Mouse (Mus musculus): Measurements from ENCODE around the gene Stra8. TPM values are rescaled to one million over a fixed set of nuclear protein-coding genes. Genes with fewer than 3 reads are reported as not detected.

Stra8 gene
- polyA plus RNA-seq, 1 experiment from 2014 or later, result not detected

- no peak overlapping the region for H3K4me3 ChIP-seq (ENCODE audit: low read depth, low read length)
Observed at GRCm38 (mm10) chr6:34942446-34942845, 22.5 kb downstream of the Stra8 start.

GRCm38 (mm10) chr6:34943499-34943898, 23.5 kb downstream of the Stra8 start:
- H3K36me3 ChIP-seq (ENCODE audit: control insufficient read depth, insufficient read depth, low read length), result no peaks in the 10 kb centered on the region
- ATAC-seq (ENCODE audit: low read depth), result no peak
- WGBS, result 79% methylated on average over 5 of the region's 5 CpGs

More at GRCm38 (mm10) chr6:34942446-34942845, 22.5 kb downstream of the Stra8 start:
- no peak overlapping the region for H3K4me2 ChIP-seq (ENCODE audit: low read depth, low read length)
- H3K36me3 ChIP-seq (ENCODE audit: control insufficient read depth, insufficient read depth, low read length), result no peaks in the 10 kb centered on the region
- H3K4me1 ChIP-seq (ENCODE audit: control insufficient read depth, insufficient read depth, low read length), result no peaks in the 10 kb centered on the region
- no peaks in the 10 kb centered on the region for H3K9me3 ChIP-seq (ENCODE audit: control insufficient read depth, low read length)
- no peak overlapping the region for H3K27ac ChIP-seq (ENCODE audit: low read depth, low read length)
- WGBS, result 91% methylated on average over 9 of the region's 9 CpGs
- H3K27me3 ChIP-seq (ENCODE audit: control insufficient read depth, insufficient read depth, low read length), result no peaks in the 10 kb centered on the region
- no peak overlapping the region for H3K9ac ChIP-seq (replicated peaks; ENCODE audit: low read depth, low read length)
- no peak for ATAC-seq (ENCODE audit: low read depth)

GRCm38 (mm10) chr6:34946486-34947079, 26.6 kb downstream of the Stra8 start:
- Histone ChIP-seq H3K9ac (replicated peaks; ENCODE audit: low read depth, low read length) (no peak overlapping the region), H3K9me3 (ENCODE audit: control insufficient read depth, low read length) (no peaks in the 10 kb centered on the region), H3K4me1 (ENCODE audit: control insufficient read depth, insufficient read depth, low read length) (no peaks in the 10 kb centered on the region), H3K4me3 (ENCODE audit: low read depth, low read length) (no peak overlapping the region), H3K27me3 (ENCODE audit: control insufficient read depth, insufficient read depth, low read length) (no peaks in the 10 kb centered on the region), H3K36me3 (ENCODE audit: control insufficient read depth, insufficient read depth, low read length) (no peaks in the 10 kb centered on the region), H3K4me2 (ENCODE audit: low read depth, low read length) (no peak overlapping the region), H3K27ac (ENCODE audit: low read depth, low read length) (no peak overlapping the region)
- 86% methylated on average over 1 of the region's 1 CpGs for WGBS
- no peak for ATAC-seq (ENCODE audit: low read depth)

More at GRCm38 (mm10) chr6:34943499-34943898, 23.5 kb downstream of the Stra8 start:
- no peak overlapping the region for H3K4me3 ChIP-seq (ENCODE audit: low read depth, low read length)
- H3K4me1 ChIP-seq (ENCODE audit: control insufficient read depth, insufficient read depth, low read length), result no peaks in the 10 kb centered on the region
- H3K4me2 ChIP-seq (ENCODE audit: low read depth, low read length), result no peak overlapping the region
- H3K27ac ChIP-seq (ENCODE audit: low read depth, low read length), result no peak overlapping the region
- H3K27me3 ChIP-seq (ENCODE audit: control insufficient read depth, insufficient read depth, low read length), result no peaks in the 10 kb centered on the region
- no peak overlapping the region for H3K9ac ChIP-seq (replicated peaks; ENCODE audit: low read depth, low read length)
- no peaks in the 10 kb centered on the region for H3K9me3 ChIP-seq (ENCODE audit: control insufficient read depth, low read length)

- Histone ChIP-seq H3K9me3 (ENCODE audit: control insufficient read depth, low read length) (no peaks in the 10 kb centered on the region), H3K4me3 (ENCODE audit: low read depth, low read length) (peak overlapping the region; percentile 7; the same call in 1 of the 2 replicates), H3K9ac (replicated peaks; ENCODE audit: low read depth, low read length) (no peak overlapping the region), H3K36me3 (ENCODE audit: control insufficient read depth, insufficient read depth, low read length) (no peaks in the 10 kb centered on the region), H3K4me1 (ENCODE audit: control insufficient read depth, insufficient read depth, low read length) (no peaks in the 10 kb centered on the region), H3K27me3 (ENCODE audit: control insufficient read depth, insufficient read depth, low read length) (no peaks in the 10 kb centered on the region), H3K27ac (ENCODE audit: low read depth, low read length) (no peak overlapping the region), H3K4me2 (ENCODE audit: low read depth, low read length) (peak overlapping the region; percentile 27; the same call in 1 of the 2 replicates)
- 27% methylated on average over 11 of the region's 11 CpGs for WGBS
- no peak for ATAC-seq (ENCODE audit: low read depth)
Observed at GRCm38 (mm10) chr6:34948461-34948860, 28.5 kb downstream of the Stra8 start.

GRCm38 (mm10) chr6:34951518-34951917, 31.6 kb downstream of the Stra8 start:
- ATAC-seq (ENCODE audit: low read depth), result no peak
- H3K9ac ChIP-seq (replicated peaks; ENCODE audit: low read depth, low read length), result no peak overlapping the region
- H3K4me1 ChIP-seq (ENCODE audit: control insufficient read depth, insufficient read depth, low read length), result no peaks in the 10 kb centered on the region
- H3K9me3 ChIP-seq (ENCODE audit: control insufficient read depth, low read length), result no peaks in the 10 kb centered on the region
- no peak overlapping the region for H3K4me3 ChIP-seq (ENCODE audit: low read depth, low read length)
- H3K27ac ChIP-seq (ENCODE audit: low read depth, low read length), result no peak overlapping the region
- no peak overlapping the region for H3K4me2 ChIP-seq (ENCODE audit: low read depth, low read length)
- WGBS, result 92% methylated on average over 7 of the region's 7 CpGs
- no peaks in the 10 kb centered on the region for H3K36me3 ChIP-seq (ENCODE audit: control insufficient read depth, insufficient read depth, low read length)
- H3K27me3 ChIP-seq (ENCODE audit: control insufficient read depth, insufficient read depth, low read length), result no peaks in the 10 kb centered on the region

GRCm38 (mm10) chr6:34951956-34952667, 32.1 kb downstream of the Stra8 start:
- Histone ChIP-seq H3K9ac (replicated peaks; ENCODE audit: low read depth, low read length) (no peak overlapping the region), H3K4me1 (ENCODE audit: control insufficient read depth, insufficient read depth, low read length) (no peaks in the 10 kb centered on the region), H3K9me3 (ENCODE audit: control insufficient read depth, low read length) (no peaks in the 10 kb centered on the region), H3K4me3 (ENCODE audit: low read depth, low read length) (no peak overlapping the region), H3K27me3 (ENCODE audit: control insufficient read depth, insufficient read depth, low read length) (no peaks in the 10 kb centered on the region), H3K4me2 (ENCODE audit: low read depth, low read length) (no peak overlapping the region), H3K36me3 (ENCODE audit: control insufficient read depth, insufficient read depth, low read length) (no peaks in the 10 kb centered on the region), H3K27ac (ENCODE audit: low read depth, low read length) (no peak overlapping the region)
- WGBS, result 81% methylated on average over 7 of the region's 7 CpGs
- ATAC-seq (ENCODE audit: low read depth), result no peak

GRCm38 (mm10) chr6:34954926-34955861, 35.2 kb downstream of the Stra8 start:
- H3K9me3 ChIP-seq (ENCODE audit: control insufficient read depth, low read length), result no peaks in the 10 kb centered on the region
- H3K9ac ChIP-seq (replicated peaks; ENCODE audit: low read depth, low read length), result no peak overlapping the region
- 55% methylated on average over 18 of the region's 18 CpGs for WGBS
- H3K4me1 ChIP-seq (ENCODE audit: control insufficient read depth, insufficient read depth, low read length), result no peaks in the 10 kb centered on the region
- no peaks in the 10 kb centered on the region for H3K27me3 ChIP-seq (ENCODE audit: control insufficient read depth, insufficient read depth, low read length)
- H3K27ac ChIP-seq (ENCODE audit: low read depth, low read length), result no peak overlapping the region
- no peak overlapping the region for H3K4me3 ChIP-seq (ENCODE audit: low read depth, low read length)
- peak; percentile 68; the same call in 1 of the 2 replicates for ATAC-seq (ENCODE audit: low read depth)
- H3K4me2 ChIP-seq (ENCODE audit: low read depth, low read length), result peak overlapping the region; percentile 31
- H3K36me3 ChIP-seq (ENCODE audit: control insufficient read depth, insufficient read depth, low read length), result no peaks in the 10 kb centered on the region

GRCm38 (mm10) chr6:34955862-34956241, 35.9 kb downstream of the Stra8 start:
- ATAC-seq (ENCODE audit: low read depth), result no peak
- Histone ChIP-seq H3K9me3 (ENCODE audit: control insufficient read depth, low read length) (no peaks in the 10 kb centered on the region), H3K4me2 (ENCODE audit: low read depth, low read length) (peak overlapping the region; percentile 31; the same call in 1 of the 2 replicates), H3K9ac (replicated peaks; ENCODE audit: low read depth, low read length) (no peak overlapping the region), H3K27ac (ENCODE audit: low read depth, low read length) (no peak overlapping the region), H3K4me1 (ENCODE audit: control insufficient read depth, insufficient read depth, low read length) (no peaks in the 10 kb centered on the region), H3K27me3 (ENCODE audit: control insufficient read depth, insufficient read depth, low read length) (no peaks in the 10 kb centered on the region), H3K4me3 (ENCODE audit: low read depth, low read length) (no peak overlapping the region), H3K36me3 (ENCODE audit: control insufficient read depth, insufficient read depth, low read length) (no peaks in the 10 kb centered on the region)
- 50% methylated on average over 8 of the region's 8 CpGs for WGBS

Data from neural tube, embryonic 14.5 days (tissue).